Mouse (Mus musculus): Measurements from ENCODE around the gene Itga9.

GRCm38 (mm10) chr9:118793151-118793785 lies 186.8 kb downstream of the Itga9 start:
- TF ChIP-seq POLR2A (IDR thresholded peaks at IDR 0.05; ENCODE audit: extremely low read depth, insufficient read depth, low read length) (no peak), CTCF (IDR thresholded peaks at IDR 0.05; ENCODE audit: low read depth, low read length) (no peak)

Data from liver, adult 2 months (tissue).